Mouse (Mus musculus) adrenal gland, postnatal 4 days (tissue): Measurements from ENCODE around the gene Ccdc57. TPM values are rescaled to one million over a fixed set of nuclear protein-coding genes. Genes with fewer than 3 reads are reported as not detected.
"Not testable (repeated sequence)": the region's sequence is repeated elsewhere in the genome, so short reads cannot be mapped to it uniquely, and the experiment has no call there.

ENCODE experiments used
- DNase-seq, 2 experiments: peaks; one replicate each; pipeline ENCODE4 v3.0.0; 2021 to 2022; ENCODE audit warnings: low spot score in 2 of 2, mixed read lengths in 2 of 2
- total RNA-seq, 2 experiments: library from RNA; stranded (reverse); gene quantifications; 2 replicates each; pipeline ENCODE4 v1.2.3; 2021

Gene Ccdc57
- total RNA-seq, 2 experiments from 2014 or later = 14.3 to 14.4 TPM

GRCm38 (mm10) chr11:120789355-120789754 is 143.3 kb downstream of the Ccdc57 start:
- DNase-seq = no peak

- DNase-seq = not testable (repeated sequence)
Observed at GRCm38 (mm10) chr11:120788460-120788859, 144.2 kb downstream of the Ccdc57 start.

DNA sequence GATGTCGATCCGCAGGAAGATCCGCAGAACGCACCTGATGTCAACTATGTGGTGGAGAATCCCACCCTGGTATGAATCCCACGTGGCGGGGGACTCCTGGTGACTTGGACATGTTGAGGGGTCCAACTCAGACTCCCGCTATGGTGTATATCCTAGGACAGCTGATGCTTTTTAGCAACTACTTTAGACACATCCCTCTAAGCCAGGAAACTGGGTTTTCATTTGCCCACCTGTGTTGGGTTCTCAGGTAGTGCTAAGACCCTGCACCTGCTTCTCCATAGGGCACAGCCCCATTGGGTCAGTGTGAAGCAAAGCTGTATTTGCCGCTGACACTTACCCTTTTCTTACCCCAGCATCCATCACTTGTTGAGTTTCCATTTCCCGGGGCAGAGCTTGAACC is 147.5 kb downstream of the Ccdc57 start:
- no peak for DNase-seq

DNA sequence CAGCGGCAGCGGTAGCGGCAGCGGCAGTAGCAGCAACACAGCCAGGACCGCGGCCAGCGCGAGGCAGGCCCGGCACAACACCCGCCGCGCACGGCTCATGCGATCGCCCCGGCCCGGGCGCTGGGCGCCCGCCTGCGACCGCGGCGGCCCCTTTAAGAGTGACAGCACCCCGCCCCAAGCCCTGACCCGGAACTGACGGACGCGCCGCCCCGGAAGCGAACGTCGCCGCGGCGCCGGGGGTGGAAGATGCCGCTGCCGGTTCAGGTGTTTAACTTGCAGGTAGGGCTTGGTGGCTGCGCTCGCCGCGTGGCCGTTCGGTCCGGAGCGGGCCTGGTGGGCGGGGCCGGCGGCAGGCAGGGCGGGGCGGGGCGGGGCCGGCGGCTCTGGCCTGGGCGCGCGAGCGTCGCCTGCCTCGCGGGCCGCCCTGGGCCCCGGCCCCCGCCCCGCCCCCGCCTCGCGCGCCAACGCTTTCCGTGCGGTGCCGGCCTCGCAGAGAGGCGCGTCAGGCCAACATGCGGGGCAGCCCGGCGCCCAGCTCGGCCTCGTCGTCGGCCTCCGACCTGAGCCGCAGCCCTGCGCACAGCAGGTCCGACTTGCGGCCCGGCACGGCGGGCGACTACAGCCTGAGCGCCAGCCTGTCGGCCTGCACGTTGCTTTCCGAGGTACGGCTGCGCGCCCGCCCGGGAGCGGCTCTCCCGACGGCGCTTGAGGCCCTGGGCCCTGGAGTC is 148.4 kb downstream of the Ccdc57 start, which contains the start of the genes Rfng and Gps1:
Gene Rfng, minus strand, starts transcription at position 144 of the 728 bp plus-strand sequence.
Gene Gps1, plus strand, starts transcription at position 209 of the 728 bp plus-strand sequence.
- peak; percentile 63 to 68 for DNase-seq

- no peak for DNase-seq
Observed at GRCm38 (mm10) chr11:120783426-120784063, 149.1 kb downstream of the Ccdc57 start.

GRCm38 (mm10) chr11:120781361-120781760 is 151.3 kb downstream of the Ccdc57 start:
- not testable (repeated sequence) for DNase-seq

DNA sequence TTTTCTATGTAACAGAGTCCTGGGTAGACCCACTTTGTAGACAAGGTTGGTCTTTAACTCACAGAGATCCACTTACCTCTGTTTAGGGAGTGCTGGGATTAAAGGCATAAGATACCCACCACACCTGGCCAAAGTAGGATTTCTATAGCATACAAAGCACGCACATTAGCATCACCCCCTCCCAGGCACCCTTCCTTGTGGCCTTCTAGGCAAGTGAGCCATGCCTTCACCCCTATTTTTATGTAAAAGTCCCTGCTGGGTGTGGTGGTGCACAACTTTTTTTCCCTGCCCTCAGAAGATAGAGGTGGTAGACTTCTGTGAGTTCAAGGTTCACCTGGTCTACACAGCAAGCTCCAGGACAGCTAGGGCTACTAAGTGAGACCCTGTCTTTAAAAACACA is 152.8 kb downstream of the Ccdc57 start:
- no peak for DNase-seq

DNA sequence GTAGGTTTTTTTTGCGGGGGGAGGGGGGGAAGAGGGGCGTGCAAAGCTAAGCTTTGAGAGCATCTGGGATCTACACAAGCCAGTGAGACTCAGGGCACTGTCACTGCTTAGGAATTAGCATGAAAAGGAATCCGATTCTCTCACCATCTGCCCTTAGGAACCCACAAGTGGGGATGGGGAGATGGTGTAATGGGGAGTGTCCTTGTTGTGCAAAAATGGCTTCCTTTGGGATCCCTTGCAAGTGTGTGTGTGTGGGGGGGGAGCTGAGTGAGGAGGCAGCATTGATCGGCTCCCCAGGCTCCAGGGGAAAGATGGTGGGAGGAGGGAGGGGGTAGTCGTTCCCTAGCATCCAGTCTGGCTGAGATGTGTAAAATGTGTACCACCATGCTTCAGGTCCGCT is 155.5 kb downstream of the Ccdc57 start:
- no peak for DNase-seq

Other genes starting within 250 kb of the Ccdc57 start
- gene Cenpx, start 219.1 kb downstream of the Ccdc57 start, total RNA-seq = 10 to 100 TPM; 49.5 to 52.5 TPM
- 10 to 100 TPM; 44.2 to 44.8 TPM for gene Lrrc45, start 218.9 kb downstream of the Ccdc57 start, total RNA-seq
- gene Rac3, start 211.4 kb downstream of the Ccdc57 start, total RNA-seq = 10 to 100 TPM; 12.7 to 17.4 TPM
- 10 to 100 TPM; 40.9 to 43.3 TPM for gene Dcxr, start 205.6 kb downstream of the Ccdc57 start, total RNA-seq
- 1 to 10 TPM; 7.4 to 7.8 TPM for gene Cbr2, start 200.8 kb downstream of the Ccdc57 start, total RNA-seq
- gene Hmga1b, start 170.1 kb downstream of the Ccdc57 start, total RNA-seq = 10 to 100 TPM; 20.2 to 49.6 TPM
- gene Rfng, start 148.7 kb downstream of the Ccdc57 start, total RNA-seq = 10 to 100 TPM; 18.9 to 22.7 TPM
- gene Gps1, start 148.6 kb downstream of the Ccdc57 start, total RNA-seq = 100 to 1,000 TPM; 109 to 111 TPM
- gene Dus1l, start 136.5 kb downstream of the Ccdc57 start, total RNA-seq = 10 to 100 TPM; 66.8 to 71.1 TPM
- 10 to 100 TPM; 86.7 to 96.3 TPM for gene Fasn, start 108.3 kb downstream of the Ccdc57 start, total RNA-seq
- gene Slc16a3, start 15.6 kb upstream of the Ccdc57 start, total RNA-seq = 1 to 10 TPM; 6.9 to 8.6 TPM
- 100 to 1,000 TPM; 165 to 166 TPM for gene Csnk1d, start 58.5 kb upstream of the Ccdc57 start, total RNA-seq
- gene Cd7, start 106.5 kb upstream of the Ccdc57 start, total RNA-seq = under 1 TPM; 0.42 to 0.54 TPM
- gene Sectm1b, start 130.7 kb upstream of the Ccdc57 start, total RNA-seq = under 1 TPM; 0.48 TPM
- gene Sectm1a, start 148.3 kb upstream of the Ccdc57 start, total RNA-seq = under 1 TPM in 1 of 2 experiments, not detected in 1; 0.22 TPM
- gene Tex19.2, start 185.8 kb upstream of the Ccdc57 start, total RNA-seq = not detected
- gene Tex19.1, start 213.3 kb upstream of the Ccdc57 start, total RNA-seq = not detected
- gene Uts2r, start 227.4 kb upstream of the Ccdc57 start, total RNA-seq = not detected